Mouse (Mus musculus): ENCODE data around the gene Map2k5. TPM values are rescaled to one million over a fixed set of nuclear protein-coding genes. Genes with fewer than 3 reads are reported as not detected.

Map2k5 gene
- polyA plus RNA-seq, 1 experiment from 2014 or later, result 33.9 TPM

GRCm38 (mm10) chr9:63250841-63251626 lies 126.7 kb downstream of the Map2k5 start:
- Histone ChIP-seq H3K4me3 (no peak overlapping the region), H3K27me3 (no peaks in the 10 kb centered on the region), H3K4me1 (0 out of 2 replicates have a peak, but pooled peaks cover 3% of the 10 kb centered on the region), H3K36me3 (ENCODE audit: poor library complexity, severe bottlenecking) (peaks cover 10% of the 10 kb centered on the region), H3K4me2 (no peak overlapping the region), H3K9me3 (replicated peaks) (no peaks in the 10 kb centered on the region), H3K9ac (no peak overlapping the region), H3K27ac (no peak overlapping the region)
- no peak for ATAC-seq
- 68% methylated on average over 19 of the region's 19 CpGs for WGBS

- no peak for ATAC-seq
- H3K9ac ChIP-seq, result no peak overlapping the region
- 0 out of 2 replicates have a peak, but pooled peaks cover 3% of the 10 kb centered on the region for H3K4me1 ChIP-seq
Observed at GRCm38 (mm10) chr9:63248095-63248787, 129.5 kb downstream of the Map2k5 start.

GRCm38 (mm10) chr9:63246568-63247169 lies 131.0 kb downstream of the Map2k5 start:
- no peak overlapping the region for H3K4me3 ChIP-seq
- ATAC-seq, result no peak
- peaks cover 22% of the 10 kb centered on the region for H3K27me3 ChIP-seq
- H3K27ac ChIP-seq, result no peak overlapping the region
- WGBS, result 80% methylated on average over 5 of the region's 5 CpGs
- peaks cover 8% of the 10 kb centered on the region for H3K4me1 ChIP-seq
- H3K9me3 ChIP-seq (replicated peaks), result no peaks in the 10 kb centered on the region
- no peak overlapping the region for H3K9ac ChIP-seq
- peaks cover 16% of the 10 kb centered on the region for H3K36me3 ChIP-seq (ENCODE audit: poor library complexity, severe bottlenecking)
- H3K4me2 ChIP-seq, result no peak overlapping the region

More at GRCm38 (mm10) chr9:63248095-63248787, 129.5 kb downstream of the Map2k5 start:
- Histone ChIP-seq H3K36me3 (ENCODE audit: poor library complexity, severe bottlenecking) (peaks cover 16% of the 10 kb centered on the region), H3K4me3 (no peak overlapping the region), H3K27me3 (peaks cover 17% of the 10 kb centered on the region), H3K27ac (no peak overlapping the region), H3K4me2 (no peak overlapping the region), H3K9me3 (replicated peaks) (no peaks in the 10 kb centered on the region)

- peaks cover 10% of the 10 kb centered on the region for H3K36me3 ChIP-seq (ENCODE audit: poor library complexity, severe bottlenecking)
- H3K9me3 ChIP-seq (replicated peaks), result no peaks in the 10 kb centered on the region
- no peak overlapping the region for H3K4me2 ChIP-seq
- 60% methylated on average over 6 of the region's 6 CpGs for WGBS
- H3K9ac ChIP-seq, result no peak overlapping the region
- H3K27me3 ChIP-seq, result peaks cover 22% of the 10 kb centered on the region
- H3K4me3 ChIP-seq, result no peak overlapping the region
- H3K27ac ChIP-seq, result no peak overlapping the region
- peaks cover 14% of the 10 kb centered on the region for H3K4me1 ChIP-seq
- ATAC-seq, result no peak
Observed at GRCm38 (mm10) chr9:63241961-63242360, 135.7 kb downstream of the Map2k5 start.

GRCm38 (mm10) chr9:63241241-63241640 lies 136.5 kb downstream of the Map2k5 start:
- Histone ChIP-seq H3K9ac (no peak overlapping the region), H3K27me3 (peaks cover 22% of the 10 kb centered on the region), H3K9me3 (replicated peaks) (no peaks in the 10 kb centered on the region), H3K4me1 (peaks cover 14% of the 10 kb centered on the region), H3K36me3 (ENCODE audit: poor library complexity, severe bottlenecking) (peaks cover 10% of the 10 kb centered on the region), H3K4me3 (no peak overlapping the region), H3K4me2 (peak overlapping the region; percentile 6; the same call in 1 of the 2 replicates), H3K27ac (0 out of 2 replicates have a peak overlapping the region, but pooled peaks have one; percentile 20)
- whole genome bisulfite sequencing, result 19% methylated on average over 8 of the region's 8 CpGs
- ATAC-seq, result 0 out of 2 replicates have a peak, but pooled peaks have one; percentile 36

GRCm38 (mm10) chr9:63234356-63234755 lies 143.3 kb downstream of the Map2k5 start:
- H3K27ac ChIP-seq, result no peak overlapping the region
- H3K36me3 ChIP-seq (ENCODE audit: poor library complexity, severe bottlenecking), result no peaks in the 10 kb centered on the region
- ATAC-seq, result no peak
- H3K9me3 ChIP-seq (replicated peaks), result no peaks in the 10 kb centered on the region
- H3K4me3 ChIP-seq, result no peak overlapping the region
- no peaks in the 10 kb centered on the region for H3K27me3 ChIP-seq
- no peak overlapping the region for H3K4me2 ChIP-seq
- no peak overlapping the region for H3K9ac ChIP-seq
- 18% methylated on average over 5 of the region's 5 CpGs for WGBS
- peaks cover 27% of the 10 kb centered on the region for H3K4me1 ChIP-seq

- no peak overlapping the region for H3K27ac ChIP-seq
- peak; percentile 48; the same call in 1 of the 2 replicates for ATAC-seq
- 55% methylated on average over 15 of the region's 15 CpGs for WGBS
Observed at GRCm38 (mm10) chr9:63230289-63230688, 147.4 kb downstream of the Map2k5 start.

GRCm38 (mm10) chr9:63229124-63229523 lies 148.6 kb downstream of the Map2k5 start:
- ATAC-seq, result no peak

More at GRCm38 (mm10) chr9:63230289-63230688, 147.4 kb downstream of the Map2k5 start:
- Histone ChIP-seq H3K4me1 (peaks cover 27% of the 10 kb centered on the region), H3K9me3 (replicated peaks) (no peaks in the 10 kb centered on the region), H3K4me3 (no peak overlapping the region), H3K36me3 (ENCODE audit: poor library complexity, severe bottlenecking) (no peaks in the 10 kb centered on the region), H3K4me2 (no peak overlapping the region), H3K9ac (no peak overlapping the region), H3K27me3 (no peaks in the 10 kb centered on the region)

GRCm38 (mm10) chr9:63222161-63222560 lies 155.5 kb downstream of the Map2k5 start:
- Histone ChIP-seq H3K27me3 (no peaks in the 10 kb centered on the region), H3K27ac (no peak overlapping the region), H3K4me3 (no peak overlapping the region), H3K9me3 (replicated peaks) (no peaks in the 10 kb centered on the region), H3K4me2 (no peak overlapping the region), H3K36me3 (ENCODE audit: poor library complexity, severe bottlenecking) (peaks cover 2% of the 10 kb centered on the region; the same call in 1 of the 2 replicates), H3K9ac (no peak overlapping the region), H3K4me1 (peaks cover 18% of the 10 kb centered on the region)
- ATAC-seq, result no peak
- 78% methylated on average over 6 of the region's 6 CpGs for WGBS

More at GRCm38 (mm10) chr9:63229124-63229523, 148.6 kb downstream of the Map2k5 start:
- Histone ChIP-seq H3K36me3 (ENCODE audit: poor library complexity, severe bottlenecking) (no peaks in the 10 kb centered on the region), H3K27ac (no peak overlapping the region), H3K9ac (no peak overlapping the region), H3K4me2 (no peak overlapping the region), H3K9me3 (replicated peaks) (no peaks in the 10 kb centered on the region), H3K4me3 (no peak overlapping the region), H3K4me1 (peaks cover 16% of the 10 kb centered on the region), H3K27me3 (no peaks in the 10 kb centered on the region)
- WGBS, result 60% methylated on average over 4 of the region's 4 CpGs

GRCm38 (mm10) chr9:63219851-63220250 lies 157.9 kb downstream of the Map2k5 start:
- Histone ChIP-seq H3K9ac (no peak overlapping the region), H3K27ac (no peak overlapping the region), H3K4me1 (peaks cover 26% of the 10 kb centered on the region), H3K4me2 (no peak overlapping the region), H3K36me3 (ENCODE audit: poor library complexity, severe bottlenecking) (peaks cover 2% of the 10 kb centered on the region; the same call in 1 of the 2 replicates), H3K27me3 (no peaks in the 10 kb centered on the region), H3K4me3 (no peak overlapping the region), H3K9me3 (replicated peaks) (no peaks in the 10 kb centered on the region)
- ATAC-seq, result no peak
- WGBS, result 75% methylated on average over 7 of the region's 7 CpGs

- ATAC-seq, result no peak
- no peak overlapping the region for H3K4me2 ChIP-seq
- peaks cover 19% of the 10 kb centered on the region for H3K4me1 ChIP-seq
- H3K9me3 ChIP-seq (replicated peaks), result no peaks in the 10 kb centered on the region
- H3K27me3 ChIP-seq, result no peaks in the 10 kb centered on the region
- no peak overlapping the region for H3K27ac ChIP-seq
- no peak overlapping the region for H3K9ac ChIP-seq
- H3K36me3 ChIP-seq (ENCODE audit: poor library complexity, severe bottlenecking), result no peaks in the 10 kb centered on the region
- H3K4me3 ChIP-seq, result no peak overlapping the region
- WGBS, result 68% methylated on average over 2 of the region's 2 CpGs
Observed at GRCm38 (mm10) chr9:63215031-63215430, 162.7 kb downstream of the Map2k5 start.

All from forebrain, embryonic 13.5 days (tissue).